Mouse (Mus musculus) heart, postnatal 0 days (tissue): ENCODE data around the gene Rffl. TPM values are rescaled to one million over a fixed set of nuclear protein-coding genes. Genes with fewer than 3 reads are reported as not detected.

Source experiments
- ATAC-seq: fragments of 200-750 bp; cut with Nextera tagmentation; 2 replicates; pipeline ENCODE4 v1.8.0; 2017; ENCODE audit warnings: low read depth, moderate number of reproducible peaks, moderate library complexity; ENCODE audit not compliant: insufficient read depth
- DNase-seq: peaks from one replicate; pipeline ENCODE4 v3.0.0-alpha.2; 2016; ENCODE audit warnings: low spot score
- H3K27ac ChIP-seq: fragments of 300-500 bp; sonication (generic); 2 replicates; pipeline ENCODE4 v1.5.1; 2014; ENCODE audit warnings: low read depth, mild to moderate bottlenecking
- H3K27me3 ChIP-seq: fragments of 300-500 bp; sonication (generic); 2 replicates; pipeline ENCODE4 v1.6.1; 2014; ENCODE audit warnings: low read length, mixed read lengths; ENCODE audit not compliant: control insufficient read depth, insufficient read depth
- H3K36me3 ChIP-seq: fragments of 300-500 bp; sonication (generic); replicated peaks from 2 replicates; pipeline ENCODE4 v1.6.1; 2014; ENCODE audit warnings: low read length, mixed read lengths; ENCODE audit not compliant: control insufficient read depth, insufficient read depth
- H3K4me1 ChIP-seq: fragments of 300-500 bp; sonication (generic); 2 replicates; pipeline ENCODE4 v1.6.1; 2014; ENCODE audit warnings: antibody characterized with exemption; ENCODE audit not compliant: control insufficient read depth, insufficient read depth
- H3K4me2 ChIP-seq: fragments of 300-500 bp; sonication (generic); 2 replicates; pipeline ENCODE4 v1.6.1; 2014; ENCODE audit warnings: low read depth, mild to moderate bottlenecking, low read length, moderate library complexity
- H3K4me3 ChIP-seq: fragments of 300-500 bp; sonication (generic); 2 replicates; pipeline ENCODE4 v1.5.1; 2014; ENCODE audit warnings: low read depth, low read length
- H3K9ac ChIP-seq: fragments of 300-500 bp; sonication (generic); replicated peaks from 2 replicates; pipeline ENCODE4 v1.6.1; 2014; ENCODE audit warnings: low read depth, low read length, mixed read lengths
- H3K9me3 ChIP-seq: fragments of 300-500 bp; sonication (generic); replicated peaks from 2 replicates; pipeline ENCODE4 v1.6.1; 2016; ENCODE audit warnings: low read length; ENCODE audit not compliant: control insufficient read depth
- CTCF ChIP-seq: IDR thresholded peaks from 2 replicates; pipeline ENCODE4 v1.5.1; 2016; ENCODE audit warnings: antibody characterized with exemption, control low read depth, low read depth
- EP300 ChIP-seq: IDR thresholded peaks from 2 replicates; pipeline ENCODE4 v1.6.1; 2016; ENCODE audit warnings: antibody characterized with exemption, low read depth
- WGBS: fragments of 180-500 bp; shearing (Covaris S2); extraction: QIAGEN DNeasy Blood & Tissue Kit; methylation state at CpG from one replicate; pipeline ENCODE4 v1.1.7; 2014; 5-methylcytosine and 5-hydroxymethylcytosine counted together
- polyA plus RNA-seq: library from polyadenylated mRNA; unstranded; fragments of >200 nt; fragmentation: Nextera tagmentation; extraction: Ambion mirVana; gene quantifications from 2 replicates; pipeline ENCODE4 v1.2.1, GENCODE M21; 2015
- total RNA-seq: library from RNA; depleted of rRNA; stranded (reverse); fragments of >200 nt; gene quantifications from 2 replicates; pipeline ENCODE4 v1.2.3, GENCODE M21; 2014; ENCODE audit warnings: low replicate concordance; rRNA removed

The Rffl gene
- total and polyA plus RNA-seq, 2 experiments from 2014 or later, result 2.4 to 3.8 TPM

- DNase-seq (no peak), ATAC-seq (no peak)
- Histone ChIP-seq H3K27me3 (no peaks in the 10 kb centered on the region), H3K4me1 (peaks cover 20% of the 10 kb centered on the region), H3K9me3 (no peaks in the 10 kb centered on the region), H3K36me3 (no peaks in the 10 kb centered on the region), H3K4me2 (no peak overlapping the region), H3K27ac (no peak overlapping the region), H3K9ac (no peak overlapping the region), H3K4me3 (no peak overlapping the region)
- TF ChIP-seq EP300, result no peak
- TF ChIP-seq CTCF, result peak; percentile 11
- WGBS, result 82% methylated on average over 6 of the region's 6 CpGs
Observed at GRCm38 (mm10) chr11:82762286-82762829, 108.7 kb downstream of the Rffl start.

DNA sequence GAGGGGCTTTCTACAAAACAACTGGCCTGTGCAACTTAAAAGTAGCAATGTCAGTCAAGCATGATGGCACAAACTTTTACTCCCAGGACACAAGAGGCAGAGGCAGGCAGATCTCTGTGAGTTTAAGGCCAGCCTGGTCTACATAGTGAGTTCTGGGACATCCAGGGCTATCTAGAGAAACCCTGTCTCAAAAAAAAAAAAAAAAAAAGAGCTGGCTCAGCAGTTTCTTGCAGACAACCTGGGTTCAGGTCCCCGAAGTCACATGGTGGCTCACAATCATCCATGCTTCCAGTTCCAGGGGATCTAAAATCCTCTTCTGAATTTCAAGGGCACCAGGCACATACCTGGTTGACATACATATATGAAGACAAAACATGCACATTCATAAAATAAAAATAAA is 115.1 kb downstream of the Rffl start:
- DNase-seq (no peak), ATAC-seq (no peak)
- TF ChIP-seq CTCF, result no peak
- TF ChIP-seq EP300, result no peak
- no peaks in the 10 kb centered on the region for H3K27me3 ChIP-seq
- no peaks in the 10 kb centered on the region for H3K36me3 ChIP-seq
- H3K27ac ChIP-seq, result no peak overlapping the region
- H3K4me3 ChIP-seq, result no peak overlapping the region
- no peaks in the 10 kb centered on the region for H3K4me1 ChIP-seq
- H3K4me2 ChIP-seq, result no peak overlapping the region
- WGBS, result 86% methylated on average over 1 of the region's 1 CpGs
- no peak overlapping the region for H3K9ac ChIP-seq
- no peaks in the 10 kb centered on the region for H3K9me3 ChIP-seq

Other genes starting within 250 kb of the Rffl start
- not detected in 2 replicates for gene Cct6b, start 106.9 kb downstream of the Rffl start, total RNA-seq
- 0.25 and 0.32 TPM in 2 replicates for gene Cct6b, start 106.9 kb downstream of the Rffl start, polyA plus RNA-seq
- gene Zfp830, start 106.9 kb downstream of the Rffl start, total RNA-seq, result 4.1 and 11.4 TPM in 2 replicates
- gene Zfp830, start 106.9 kb downstream of the Rffl start, polyA plus RNA-seq, result 21.7 and 23.9 TPM in 2 replicates
- gene Lig3, start 90.1 kb downstream of the Rffl start, total RNA-seq, result 24.7 and 34.8 TPM in 2 replicates
- 11.3 and 12.1 TPM in 2 replicates for gene Lig3, start 90.1 kb downstream of the Rffl start, polyA plus RNA-seq
- gene Rad51d, start 19.4 kb upstream of the Rffl start, total RNA-seq, result 10.8 and 11.5 TPM in 2 replicates
- gene Rad51d, start 19.4 kb upstream of the Rffl start, polyA plus RNA-seq, result 9.9 and 11.8 TPM in 2 replicates
- gene Fndc8, start 20.9 kb upstream of the Rffl start, total RNA-seq, result not detected in 2 replicates
- 0.10 and 0.12 TPM in 2 replicates for gene Fndc8, start 20.9 kb upstream of the Rffl start, polyA plus RNA-seq
- gene Nle1, start 37.2 kb upstream of the Rffl start, total RNA-seq, result 25.9 and 28.1 TPM in 2 replicates
- 9.0 and 9.4 TPM in 2 replicates for gene Nle1, start 37.2 kb upstream of the Rffl start, polyA plus RNA-seq
- gene Unc45b, start 39.3 kb upstream of the Rffl start, total RNA-seq, result 200 and 239 TPM in 2 replicates
- gene Unc45b, start 39.3 kb upstream of the Rffl start, polyA plus RNA-seq, result 153 and 167 TPM in 2 replicates
- gene Slfn5, start 80.1 kb upstream of the Rffl start, total RNA-seq, result 21.5 and 29.0 TPM in 2 replicates
- gene Slfn5, start 80.1 kb upstream of the Rffl start, polyA plus RNA-seq, result 15.6 and 18.7 TPM in 2 replicates
- 3.1 and 7.6 TPM in 2 replicates for gene Slfn9, start 120.6 kb upstream of the Rffl start, total RNA-seq
- 4.9 and 5.2 TPM in 2 replicates for gene Slfn9, start 120.6 kb upstream of the Rffl start, polyA plus RNA-seq
- gene Slfn8, start 149.6 kb upstream of the Rffl start, total RNA-seq, result 0.61 and 2.5 TPM in 2 replicates
- gene Slfn8, start 149.6 kb upstream of the Rffl start, polyA plus RNA-seq, result 0.41 and 0.51 TPM in 2 replicates
- 3.7 and 5.2 TPM in 2 replicates for gene Slfn2, start 193.9 kb upstream of the Rffl start, total RNA-seq
- gene Slfn2, start 193.9 kb upstream of the Rffl start, polyA plus RNA-seq, result 3.9 and 5.2 TPM in 2 replicates
- gene Slfn1, start 245.6 kb upstream of the Rffl start, total RNA-seq, result 0.31 TPM in 1 of 2 replicates, not detected in the other
- gene Slfn1, start 245.6 kb upstream of the Rffl start, polyA plus RNA-seq, result 0.18 and 0.33 TPM in 2 replicates